Mouse (Mus musculus) testis, adult 2 months (tissue): ENCODE results near the gene Rsl24d1.
A peak's percentile ranks its signal among the peaks of the same experiment; 100 is the strongest.

Experiments used
- CTCF ChIP-seq: fragments of 200-500 bp; IDR thresholded peaks from 2 replicates; pipeline ENCODE4 v1.5.1; 2012; ENCODE audit warnings: low read depth, mild to moderate bottlenecking, inconsistent platforms, low read length, moderate library complexity; ENCODE audit not compliant: control insufficient read depth, insufficient read depth, insufficient replicate concordance
- POLR2A ChIP-seq: fragments of 200-500 bp; IDR thresholded peaks from 2 replicates; pipeline ENCODE4 v1.6.1; 2012; ENCODE audit warnings: low read depth, mild to moderate bottlenecking, inconsistent platforms, low read length, moderate library complexity; ENCODE audit not compliant: control insufficient read depth

GRCm38 (mm10) chr9:73121735-73122134, 8.5 kb downstream of the Rsl24d1 start:
- TF ChIP-seq POLR2A (no peak), CTCF (peak; percentile 23; the same call in 1 of the 2 replicates)
